Mouse (Mus musculus) limb, embryonic 14.5 days (tissue): ENCODE measurements at regions not wholly inside any gene's neighbourhood (a gene's known extent, or its start where the extent isn't known, plus 50 kb on each side); places are given as distances from the start of the nearest gene placed in this dataset.
A peak's percentile ranks its signal among the peaks of the same experiment; 100 is the strongest.

Source experiments
- ATAC-seq: fragments of 200-750 bp; cut with Nextera tagmentation; 2 replicates; pipeline ENCODE4 v1.8.0; 2017; ENCODE audit warnings: low read depth, moderate number of reproducible peaks, moderate TSS enrichment; ENCODE audit not compliant: low FRiP score
- DNase-seq: peaks from one replicate; pipeline ENCODE4 v3.0.0-alpha.2; 2015; ENCODE audit warnings: low spot score
- H3K27ac ChIP-seq: fragments of 300-500 bp; sonication (generic); replicated peaks from 2 replicates; pipeline ENCODE4 v1.5.1; 2014; ENCODE audit warnings: low read depth, mild to moderate bottlenecking, low read length, moderate library complexity, mixed read lengths
- H3K27me3 ChIP-seq: fragments of 300-500 bp; sonication (generic); 2 replicates; pipeline ENCODE4 v1.6.1; 2014; ENCODE audit warnings: low read length, mixed read lengths; ENCODE audit not compliant: control insufficient read depth, insufficient read depth
- H3K36me3 ChIP-seq: fragments of 300-500 bp; sonication (generic); 2 replicates; pipeline ENCODE4 v1.6.1; 2014; ENCODE audit warnings: mild to moderate bottlenecking, low read length, moderate library complexity, mixed read lengths; ENCODE audit not compliant: control insufficient read depth, insufficient read depth
- H3K4me1 ChIP-seq: fragments of 300-500 bp; sonication (generic); 2 replicates; pipeline ENCODE4 v1.6.1; 2014; ENCODE audit warnings: antibody characterized with exemption, low read length, mixed read lengths; ENCODE audit not compliant: control insufficient read depth, insufficient read depth
- H3K4me2 ChIP-seq: fragments of 300-500 bp; sonication (generic); replicated peaks from 2 replicates; pipeline ENCODE4 v1.6.1; 2014; ENCODE audit warnings: low read depth, mild to moderate bottlenecking, low read length, moderate library complexity; ENCODE audit not compliant: severe bottlenecking
- H3K4me3 ChIP-seq: fragments of 300-500 bp; sonication (generic); replicated peaks from 2 replicates; pipeline ENCODE4 v1.5.1; 2014; ENCODE audit warnings: low read length
- H3K9ac ChIP-seq: fragments of 300-500 bp; sonication (generic); 2 replicates; pipeline ENCODE4 v1.6.1; 2014; ENCODE audit warnings: mild to moderate bottlenecking, low read depth, low read length, moderate library complexity; ENCODE audit not compliant: severe bottlenecking
- H3K9me3 ChIP-seq: fragments of 300-500 bp; sonication (generic); 2 replicates; pipeline ENCODE4 v1.6.1; 2016; ENCODE audit warnings: low read length; ENCODE audit not compliant: control insufficient read depth
- POLR2A ChIP-seq: fragments of 200-500 bp; IDR thresholded peaks from 2 replicates; pipeline ENCODE4 v1.8.0; 2012; ENCODE audit warnings: inconsistent platforms, mild to moderate bottlenecking, moderate library complexity, borderline replicate concordance; ENCODE audit not compliant: insufficient read depth, insufficient read length; ENCODE audit errors: extremely low read depth
- WGBS: fragments of 180-500 bp; shearing (Covaris S2); extraction: QIAGEN DNeasy Blood & Tissue Kit; methylation state at CpG from one replicate; pipeline ENCODE4 v1.1.7; 2014; 5-methylcytosine and 5-hydroxymethylcytosine counted together

DNA sequence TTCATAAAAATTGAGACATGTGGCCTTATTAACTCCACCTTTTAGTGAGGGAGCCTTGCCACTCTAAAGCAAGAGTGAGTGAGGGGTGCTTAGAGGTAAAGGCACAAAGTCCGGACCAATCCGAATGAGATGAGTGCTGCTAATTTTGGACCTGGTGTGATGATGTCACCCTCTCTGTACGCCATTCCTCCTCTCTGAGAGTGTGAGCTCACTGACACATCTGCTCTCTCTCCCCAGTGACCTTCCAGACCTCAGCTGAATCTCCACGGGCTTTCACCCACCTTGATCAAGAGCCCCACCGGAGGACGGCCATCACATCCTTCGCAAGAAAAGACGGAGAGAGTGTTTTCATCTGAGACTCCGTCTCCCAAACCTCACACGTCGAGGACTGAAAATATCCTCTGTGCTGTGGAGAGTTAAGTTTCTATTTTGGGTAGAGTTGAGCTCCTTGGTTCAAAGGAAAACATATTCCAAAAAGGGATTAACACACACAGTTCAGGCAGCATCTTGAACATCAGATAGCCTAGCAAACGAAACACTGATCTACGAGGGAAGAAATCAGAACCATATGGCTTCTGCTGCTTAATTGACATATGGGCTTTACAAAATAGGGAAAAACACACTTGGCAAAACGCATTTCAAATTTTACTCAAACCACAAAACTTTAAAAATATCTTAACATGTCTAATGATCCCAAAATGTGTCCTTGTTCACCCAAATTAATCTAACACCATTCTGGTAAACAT, 96.2 kb upstream of the 3110018I06Rik start:
- no peak for ATAC-seq
- no peak for DNase-seq
- Histone ChIP-seq H3K4me2 (no peak overlapping the region), H3K4me3 (no peak overlapping the region), H3K36me3 (no peaks in the 10 kb centered on the region), H3K9me3 (no peaks in the 10 kb centered on the region), H3K27me3 (no peaks in the 10 kb centered on the region), H3K27ac (0 out of 2 replicates have a peak overlapping the region, but pooled peaks have one; percentile 48), H3K4me1 (peaks cover 6% of the 10 kb centered on the region; the same call in 1 of the 2 replicates), H3K9ac (no peak overlapping the region)
- WGBS: 40% methylated on average over 14 of the region's 14 CpGs
- no peak for TF ChIP-seq POLR2A

DNA sequence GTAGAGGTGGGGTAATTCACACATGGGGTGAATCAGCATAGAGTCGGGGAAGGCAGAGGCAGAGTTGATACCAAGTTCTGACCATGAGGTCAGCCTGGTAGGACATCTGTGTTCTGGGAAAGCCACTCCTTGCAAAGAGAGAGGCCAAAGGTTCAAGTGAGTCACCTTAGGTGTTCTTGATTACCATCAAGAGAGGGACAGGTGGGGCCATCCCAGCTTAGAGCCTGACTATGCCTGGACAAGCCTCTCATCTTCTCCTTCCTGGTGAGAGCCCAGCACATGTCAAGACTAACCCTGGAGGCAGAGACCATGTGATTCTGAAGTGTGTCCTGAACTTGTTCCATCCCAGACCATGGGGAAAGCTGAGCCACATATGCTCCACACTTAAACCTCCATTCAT, 94.0 kb upstream of the 3110018I06Rik start:
- no peaks in the 10 kb centered on the region for H3K27me3 ChIP-seq
- ATAC-seq (no peak), DNase-seq (no peak)

DNA sequence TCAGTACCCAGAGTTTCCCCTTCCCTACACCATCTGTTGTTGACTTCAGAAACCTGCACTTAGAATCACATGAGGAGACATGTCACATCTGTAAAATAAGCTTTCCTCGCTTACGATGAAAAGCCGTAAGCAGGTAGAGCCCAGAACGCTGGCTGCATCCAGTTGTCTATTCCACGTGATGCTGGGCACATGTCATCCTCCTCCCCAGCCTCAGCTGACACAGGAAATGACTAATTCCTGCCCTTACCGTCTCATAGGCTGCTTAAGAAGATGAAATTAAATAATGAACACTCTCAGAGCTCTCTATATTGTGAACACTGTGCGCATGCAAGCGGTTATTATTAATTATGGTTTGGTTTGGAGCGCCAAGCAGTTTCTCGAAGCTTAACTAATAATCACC, 83.6 kb upstream of the 3110018I06Rik start:
- Histone ChIP-seq H3K4me2 (no peak overlapping the region), H3K9me3 (no peaks in the 10 kb centered on the region), H3K4me1 (0 out of 2 replicates have a peak, but pooled peaks cover 2% of the 10 kb centered on the region), H3K36me3 (no peaks in the 10 kb centered on the region), H3K4me3 (no peak overlapping the region), H3K27ac (no peak overlapping the region), H3K27me3 (no peaks in the 10 kb centered on the region), H3K9ac (no peak overlapping the region)
- 82% methylated on average over 10 of the region's 10 CpGs for WGBS
- DNase-seq (no peak), ATAC-seq (no peak)
- TF ChIP-seq POLR2A: no peak

More for the DNA sequence above, 94.0 kb upstream of the 3110018I06Rik start:
- 60% methylated on average over 1 of the region's 1 CpGs for WGBS
- no peak for TF ChIP-seq POLR2A
- no peaks in the 10 kb centered on the region for H3K36me3 ChIP-seq
- peaks cover 6% of the 10 kb centered on the region; the same call in 1 of the 2 replicates for H3K4me1 ChIP-seq
- no peak overlapping the region for H3K27ac ChIP-seq
- no peaks in the 10 kb centered on the region for H3K9me3 ChIP-seq
- H3K9ac ChIP-seq: no peak overlapping the region
- no peak overlapping the region for H3K4me3 ChIP-seq
- no peak overlapping the region for H3K4me2 ChIP-seq

DNA sequence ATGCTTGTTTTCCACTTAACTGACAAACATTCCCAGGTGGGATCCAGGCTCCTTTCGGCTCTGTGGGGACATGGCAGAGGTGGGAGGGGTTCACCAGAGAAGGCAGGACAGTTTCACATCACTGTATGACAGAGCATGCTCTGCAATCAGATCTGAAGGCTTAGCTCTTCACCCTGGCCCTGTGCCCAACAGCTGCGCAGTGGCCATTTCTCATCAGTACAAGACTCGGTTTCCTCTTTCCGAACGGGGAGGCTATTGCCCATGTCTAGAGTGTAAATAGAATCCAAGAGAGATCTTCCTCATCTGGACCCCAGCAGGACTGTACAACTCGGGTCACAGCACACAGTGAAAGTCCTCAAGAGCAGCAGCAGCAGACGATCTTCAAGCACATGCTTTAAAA, 64.5 kb upstream of the 3110018I06Rik start:
- ATAC-seq: no peak
- no peak for TF ChIP-seq POLR2A
- H3K4me2 ChIP-seq: no peak overlapping the region
- H3K9ac ChIP-seq: no peak overlapping the region
- no peak overlapping the region for H3K4me3 ChIP-seq
- no peaks in the 10 kb centered on the region for H3K27me3 ChIP-seq
- H3K4me1 ChIP-seq: no peaks in the 10 kb centered on the region
- 80% methylated on average over 7 of the region's 7 CpGs for WGBS
- H3K27ac ChIP-seq: no peak overlapping the region
- no peaks in the 10 kb centered on the region for H3K9me3 ChIP-seq
- H3K36me3 ChIP-seq: no peaks in the 10 kb centered on the region
- no peak for DNase-seq

DNA sequence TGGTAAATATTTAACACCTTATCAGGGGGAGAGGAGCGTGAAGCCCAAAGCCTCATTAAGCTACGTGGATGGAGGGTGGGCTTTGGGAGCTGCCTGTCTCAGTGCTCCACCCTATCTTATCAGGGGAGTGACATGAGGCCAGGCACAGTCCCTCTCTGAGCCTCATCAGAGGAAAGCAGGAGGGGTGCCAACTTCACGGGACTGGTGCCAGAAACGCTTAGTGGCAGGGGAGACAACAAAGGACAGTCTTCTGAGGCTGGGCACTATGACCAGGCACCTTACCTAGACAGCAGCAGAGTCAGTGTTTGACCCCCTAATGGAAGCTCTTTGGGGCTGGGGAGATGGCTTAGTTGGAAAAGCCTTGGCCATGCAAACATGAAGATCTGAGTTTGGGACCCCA, 49.9 kb upstream of the 3110018I06Rik start:
- 59% methylated on average over 4 of the region's 4 CpGs for WGBS
- no peak overlapping the region for H3K9ac ChIP-seq
- TF ChIP-seq POLR2A: no peak
- ATAC-seq (no peak), DNase-seq (no peak)
- no peaks in the 10 kb centered on the region for H3K27me3 ChIP-seq
- no peaks in the 10 kb centered on the region for H3K9me3 ChIP-seq
- H3K4me2 ChIP-seq: no peak overlapping the region
- H3K36me3 ChIP-seq: no peaks in the 10 kb centered on the region
- H3K27ac ChIP-seq: no peak overlapping the region
- no peaks in the 10 kb centered on the region for H3K4me1 ChIP-seq
- H3K4me3 ChIP-seq: no peak overlapping the region
